In the genomic region with DNA sequence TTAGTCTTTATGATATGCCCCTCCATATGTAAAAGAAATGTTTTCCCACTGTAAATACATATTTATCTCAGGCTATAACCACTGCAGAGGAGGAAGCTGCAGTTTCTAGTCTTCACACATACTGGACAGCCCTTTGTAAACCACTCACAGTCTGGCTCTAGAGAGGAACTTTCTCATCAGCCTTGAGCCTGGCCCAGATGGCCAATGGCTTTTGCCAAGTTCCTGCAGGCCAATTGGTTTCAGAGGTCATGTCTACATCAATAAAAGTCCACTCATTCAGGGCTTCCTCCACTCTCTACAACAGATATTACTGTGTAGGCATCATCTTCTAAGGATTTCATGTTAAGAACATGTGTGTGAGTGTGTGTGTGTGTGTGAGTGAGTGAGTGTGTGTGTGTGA, we compare ENCODE assay signal across 19 mouse cellular contexts. TPM values are rescaled to one million over a fixed set of nuclear protein-coding genes. Genes with fewer than 3 reads are reported as not detected.
DNase-seq lines count a peak whose midpoint lies in the region; ATAC-seq and TF ChIP-seq lines count a peak whose summit lies in the region.
"Had no signal": no experiment of that assay in that cellular context is flagged by ENCODE, and none has a peak within 500 bp of the region (broad histone marks: within the 10 kb centered on the region; RNA-seq: fewer than 3 reads in every experiment).

No protein-coding gene starts in this region.

- intact Hi-C loops in gastrocnemius, adult 2 months (cut with DNase I): no loop called here

- TF ChIP-seq POLR2A in bone marrow macrophage, adult 2 months (IDR thresholded peaks at IDR 0.05; ENCODE audit: borderline replicate concordance, low read depth, low read length): no peak

- no peak overlapping the region for H3K4me3 ChIP-seq in gastrocnemius, adult 2 months
- no peak overlapping the region for H3K4me3 ChIP-seq in bone marrow macrophage, adult 2 months (ENCODE audit: insufficient read depth, low read length)
- H3K4me3 ChIP-seq: forebrain, embryonic 12.5 days; heart, embryonic 10.5 days; kidney, embryonic 15.5 days; liver, embryonic 15.5 days; midbrain, embryonic 13.5 days had no signal

- TF ChIP-seq CTCF in gastrocnemius, adult 2 months (IDR thresholded peaks at IDR 0.05): no peak
- no peak for TF ChIP-seq CTCF in bone marrow macrophage, adult 2 months (IDR thresholded peaks at IDR 0.05; ENCODE audit: low read depth, low read length)

- DNase-seq in gastrocnemius, adult 2 months: peak; percentile 56
- no peak for DNase-seq in gastrocnemius, postnatal 4 days (ENCODE audit: low spot score in 2 of 2)
- DNase-seq in cerebellum, adult 9-11 months: peak; percentile 23
- no peak for DNase-seq in Muller cell, postnatal 12 days (ENCODE audit: inconsistent ontology term)
- no peak for DNase-seq in urinary bladder, postnatal 14 days (ENCODE audit: low spot score)
- DNase-seq: embryo, embryonic 11 days; heart, postnatal 36 days; left cerebral cortex, postnatal 4 days; thymus, postnatal 36 days had no signal

- H3K27ac ChIP-seq in gastrocnemius, adult 2 months: no peak overlapping the region
- peak overlapping the region; percentile 93 for H3K27ac ChIP-seq in bone marrow macrophage, adult 2 months (ENCODE audit: insufficient read depth, low read depth, low read length)
- H3K27ac ChIP-seq: forebrain, embryonic 12.5 days; heart, embryonic 10.5 days; kidney, embryonic 15.5 days; liver, embryonic 15.5 days; midbrain, embryonic 13.5 days had no signal

- H3K4me1 ChIP-seq in bone marrow macrophage, adult 2 months (ENCODE audit: control insufficient read depth, insufficient read depth, low read length): peaks cover 28% of the 10 kb centered on the region
- H3K4me1 ChIP-seq: forebrain, embryonic 12.5 days; heart, embryonic 10.5 days; kidney, embryonic 15.5 days; liver, embryonic 15.5 days; midbrain, embryonic 13.5 days had no signal

- peak; percentile 16; the same call in 1 of the 2 replicates for ATAC-seq in megakaryocyte, adult 5-6 weeks (ENCODE audit: poor library complexity, severe bottlenecking)
- ATAC-seq: midbrain, embryonic 13.5 days had no signal

RNA-seq across cellular contexts. Expression of gene Gm5426, which starts 35.1 kb away (rescaled TPM):
- total RNA-seq in gastrocnemius, adult 2 months (2021): not detected
- total RNA-seq in gastrocnemius, postnatal 4 days (2021): not detected
- polyA plus RNA-seq in bone marrow macrophage, adult 2 months (2012; ENCODE audit: insufficient read depth, insufficient read length, missing spikeins): not detected in 2 replicates
- not detected in 2 replicates for total RNA-seq in megakaryocyte, adult 5-6 weeks (2015)
- total RNA-seq in megakaryocyte, adult 5-6 weeks (2017): not detected in 2 replicates
- total RNA-seq: ES-E14; heart, postnatal 36 days; left cerebral cortex, postnatal 4 days had no signal
- polyA plus RNA-seq: forebrain, embryonic 12.5 days; heart, embryonic 10.5 days; kidney, embryonic 15.5 days; liver, embryonic 15.5 days; macrophage; midbrain, embryonic 13.5 days; testis, adult 2 months had no signal

Comparison
In these comparisons a context has a peak if more than half of its experiments do, and no peak if none do; other contexts are left out.
1. DNase-seq: peak in gastrocnemius, adult 2 months (single experiment) and cerebellum, adult 9-11 months (single experiment); none in gastrocnemius, postnatal 4 days (0 of 2), Muller cell, postnatal 12 days (single experiment) and urinary bladder, postnatal 14 days (single experiment).